Mouse (Mus musculus) left cerebral cortex, postnatal 10 days (tissue): ENCODE measurements around the gene Myo15b. TPM values are rescaled to one million over a fixed set of nuclear protein-coding genes. Genes with fewer than 3 reads are reported as not detected.
"Not testable (repeated sequence)": the region's sequence is repeated elsewhere in the genome, so short reads cannot be mapped to it uniquely, and the experiment has no call there.

Experiments
- DNase-seq, 2 experiments: peaks; one replicate each; pipeline ENCODE4 v3.0.0; 2021 to 2022; ENCODE audit warnings: low spot score in 2 of 2, mixed read lengths in 1 of 2; ENCODE audit errors: extremely low spot score in 1 of 2
- intact Hi-C: fragments of 180-260 bp; cut with DNase I; formaldehyde crosslinking; loops from one replicate; pipeline ENCODE4 v1.15.1; 2025
- total RNA-seq, 2 experiments: library from RNA; stranded (reverse); gene quantifications; 2 replicates each; pipeline ENCODE4 v1.2.3; 2021

Myo15b gene
- total RNA-seq, 2 experiments from 2014 or later, result 0.17 to 0.93 TPM

DNA sequence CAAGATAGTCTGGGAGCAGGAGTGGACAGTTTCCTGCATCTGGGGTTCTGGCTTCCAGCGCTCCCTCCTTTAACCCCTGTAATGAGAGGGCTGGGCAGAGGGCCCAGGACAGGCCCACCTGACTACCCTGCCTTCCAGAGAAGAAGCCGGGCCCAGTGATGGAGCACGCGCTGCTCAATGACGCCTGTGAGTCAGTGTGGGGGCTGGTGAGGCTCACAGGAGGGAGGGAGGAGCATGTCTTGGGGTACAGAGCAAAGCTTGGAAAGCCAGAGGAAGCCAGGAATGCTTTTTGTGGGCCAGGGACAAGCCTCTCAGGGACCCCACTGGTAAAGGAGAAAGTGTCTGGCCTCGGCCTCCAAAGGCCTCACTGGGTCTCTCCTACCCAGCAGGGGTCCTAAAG, 3.5 kb upstream of the Myo15b start:
- no peak for DNase-seq
- intact Hi-C loops, result no loop called here

DNA sequence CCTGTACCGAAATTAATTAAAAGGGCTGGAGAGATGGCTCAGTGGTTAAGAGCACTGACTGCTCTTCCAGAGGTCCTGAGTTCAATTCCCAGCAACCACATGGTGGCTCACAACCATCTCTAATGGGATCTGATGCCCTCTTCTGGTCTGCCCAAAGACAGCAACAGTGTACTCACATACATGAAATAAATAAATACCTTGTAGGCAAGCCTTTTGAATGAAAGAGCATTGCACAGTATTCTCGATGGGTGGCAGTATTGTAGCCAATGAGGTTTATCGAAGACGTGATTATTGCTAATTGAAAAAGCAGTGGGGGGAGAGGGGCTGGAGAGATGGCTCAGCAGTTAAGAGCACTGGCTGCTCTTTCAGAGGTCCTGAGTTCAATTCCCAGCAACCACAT, 1.1 kb upstream of the Myo15b start:
- intact Hi-C loops, DNase-seq: not testable (repeated sequence)

- DNase-seq, result no peak
- intact Hi-C loops, result no loop called here
These were observed 270 bp upstream of the Myo15b start for GRCm38 (mm10) chr11:115857936-115858335.

DNA sequence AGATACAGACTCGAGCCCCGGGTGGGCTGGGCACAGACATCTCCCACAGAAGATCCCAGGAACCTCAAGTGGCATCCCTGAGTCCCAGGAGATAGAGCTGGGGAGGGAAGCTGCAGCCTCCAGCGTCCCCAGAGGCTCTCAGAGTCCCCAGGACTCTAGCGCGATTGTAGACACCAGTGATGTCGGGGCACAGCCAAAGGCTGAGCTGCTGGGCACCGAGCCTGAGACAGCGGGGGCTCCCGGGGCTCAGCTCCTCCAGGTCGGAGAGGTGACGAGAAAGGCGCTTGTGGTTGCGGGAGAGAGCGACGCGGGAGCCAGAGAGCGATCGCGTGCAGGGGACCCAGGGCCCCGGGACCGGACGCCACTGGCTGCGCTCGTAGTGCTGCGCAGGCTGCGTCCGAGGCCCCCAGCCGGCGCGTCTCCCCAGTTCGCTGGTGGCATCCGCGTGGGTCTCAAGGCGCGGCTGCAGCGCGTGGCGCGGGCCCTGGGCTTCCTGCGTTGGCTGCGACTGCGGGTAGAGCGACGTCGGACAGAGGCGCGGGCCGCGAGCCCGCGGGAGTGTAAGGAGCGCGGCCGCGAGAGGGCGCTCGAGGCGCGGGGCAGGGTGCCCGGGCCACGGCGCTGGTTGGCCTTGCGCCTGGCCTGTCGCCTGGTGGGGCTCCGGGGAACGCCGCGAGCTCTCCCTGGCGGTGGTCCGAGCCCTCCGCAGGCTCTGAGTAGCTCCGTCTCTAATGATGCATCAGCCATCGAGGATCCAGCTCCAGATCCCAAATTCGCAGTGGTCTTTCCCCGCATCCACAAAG, 1.1 kb downstream of the Myo15b start:
- peak; percentile 60 to 93 for DNase-seq
- intact Hi-C loops, result no loop called here

DNA sequence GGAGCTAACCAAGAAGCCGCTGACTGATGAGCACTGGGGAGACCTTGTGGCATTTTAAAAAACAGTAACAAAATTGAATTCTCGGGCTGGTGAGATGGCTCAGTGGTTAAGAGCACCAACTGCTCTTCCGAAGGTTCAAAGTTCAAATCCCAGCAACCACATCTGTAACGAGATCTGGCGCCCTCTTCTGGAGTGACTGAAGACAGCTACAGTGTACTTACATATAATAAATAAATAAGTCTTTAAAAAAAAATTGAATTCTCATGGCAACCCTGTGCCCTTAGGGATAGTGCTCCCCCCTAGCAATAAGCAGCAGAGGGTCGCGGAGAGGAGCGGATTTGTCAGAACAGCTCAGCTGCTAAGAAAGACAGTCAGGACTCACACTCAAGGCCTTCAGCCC, 5.7 kb downstream of the Myo15b start:
- intact Hi-C loops, result no loop called here
- no peak for DNase-seq

GRCm38 (mm10) chr11:115869393-115869792, 11.2 kb downstream of the Myo15b start:
- no peak for DNase-seq
- intact Hi-C loops, result no loop called here

- intact Hi-C loops, result no loop called here
- no peak for DNase-seq
These were observed 14.2 kb downstream of the Myo15b start for GRCm38 (mm10) chr11:115872437-115872836.

DNA sequence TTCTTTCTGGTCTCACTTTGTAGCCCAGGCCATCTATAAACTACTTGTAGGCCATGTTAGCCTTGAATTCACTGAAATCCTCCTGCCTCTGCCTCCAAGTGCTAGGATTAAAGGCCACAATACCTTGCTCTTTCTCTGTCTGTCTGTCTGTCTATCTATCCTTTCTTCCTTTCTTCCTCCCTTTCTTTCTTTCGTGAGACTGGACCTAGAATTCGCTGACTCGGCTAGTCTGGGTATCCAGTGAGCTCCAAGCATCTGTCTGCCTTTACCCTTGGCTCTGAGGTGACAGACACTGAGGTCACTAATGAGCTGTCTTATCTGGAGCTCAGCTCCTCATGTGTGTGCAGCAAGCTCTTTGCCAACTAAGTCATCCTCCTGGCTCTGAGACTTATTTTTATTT, 17.7 kb downstream of the Myo15b start:
- intact Hi-C loops, result no loop called here

GRCm38 (mm10) chr11:115876438-115876837, 18.2 kb downstream of the Myo15b start:
- intact Hi-C loops, result no loop called here
- no peak for DNase-seq

More for the DNA sequence above, 17.7 kb downstream of the Myo15b start:
- DNase-seq, result no peak

DNA sequence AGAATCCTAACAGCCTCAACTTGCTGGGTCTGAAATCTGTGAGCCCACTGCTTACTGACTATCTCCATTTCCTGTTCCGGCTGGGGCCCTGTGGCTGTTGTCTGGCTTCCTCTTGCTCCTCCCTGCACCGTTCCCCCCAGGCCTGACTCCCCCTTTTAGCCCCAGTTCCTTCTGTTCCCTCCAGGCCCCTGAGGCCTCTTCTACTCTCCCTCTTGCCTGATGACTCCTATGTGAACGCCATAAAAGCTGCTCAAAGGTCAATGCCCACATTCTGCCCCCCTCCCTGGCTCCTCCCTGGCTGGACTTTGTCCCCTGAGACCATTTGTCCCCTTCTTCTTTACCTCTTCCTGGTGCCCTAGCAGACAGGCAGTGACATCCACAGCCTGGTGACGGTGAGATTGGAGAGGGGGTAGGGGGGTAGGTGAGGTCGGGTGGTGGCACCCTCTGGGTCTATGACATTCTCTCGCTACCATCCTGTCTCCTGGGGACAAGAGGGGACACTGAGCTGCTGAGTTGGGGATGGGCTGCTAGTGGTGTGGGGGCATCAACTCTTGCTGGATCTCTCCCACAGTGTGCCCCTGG, 19.1 kb downstream of the Myo15b start:
- no peak for DNase-seq
- intact Hi-C loops, result no loop called here

- intact Hi-C loops, result no loop called here
These were observed 19.9 kb downstream of the Myo15b start for GRCm38 (mm10) chr11:115878071-115878470.

GRCm38 (mm10) chr11:115881002-115881401, 22.8 kb downstream of the Myo15b start:
- DNase-seq, result no peak
- intact Hi-C loops, result no loop called here

More at GRCm38 (mm10) chr11:115878071-115878470, 19.9 kb downstream of the Myo15b start:
- DNase-seq, result no peak

DNA sequence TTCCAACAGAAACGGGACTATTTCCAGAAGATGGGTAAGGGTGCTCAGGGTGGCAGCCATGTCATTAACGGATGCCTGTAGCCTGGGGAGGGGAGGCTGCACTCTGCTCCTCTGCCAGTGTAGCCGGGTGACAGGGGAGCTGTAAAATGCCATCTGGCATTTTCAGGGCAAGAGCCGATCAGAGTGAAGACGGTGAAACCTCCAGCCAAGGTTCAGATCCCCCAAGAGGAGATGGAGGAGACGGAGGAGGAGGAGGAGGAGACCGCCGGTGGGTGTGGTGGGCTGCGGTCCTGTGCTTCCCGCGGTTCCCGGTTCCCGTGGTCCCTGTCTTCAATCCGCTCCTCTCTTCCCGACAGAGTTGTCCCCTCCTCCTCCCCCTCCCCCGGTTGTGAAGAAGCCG, 25.0 kb downstream of the Myo15b start:
- intact Hi-C loops, result no loop called here
- no peak for DNase-seq

DNA sequence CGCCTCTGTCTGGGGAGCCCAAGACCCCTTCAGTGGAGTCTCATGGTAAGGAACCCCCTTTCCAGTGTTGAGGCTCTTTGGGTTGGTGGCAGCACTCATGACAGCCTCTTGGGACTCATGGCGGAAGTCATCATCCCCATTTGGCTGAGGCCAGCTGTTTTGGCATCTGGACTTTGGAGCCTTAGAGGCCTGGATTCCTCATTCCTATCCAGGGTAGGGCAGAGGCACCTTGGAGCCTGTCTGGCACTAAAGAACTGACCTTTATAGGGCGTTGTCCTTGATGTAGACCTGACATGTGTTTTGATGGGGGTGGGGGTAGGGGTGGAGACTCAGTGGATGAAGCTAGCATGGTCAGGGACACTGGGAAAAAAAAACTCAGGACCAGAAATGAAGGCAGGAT, 26.2 kb downstream of the Myo15b start:
- no peak for DNase-seq
- intact Hi-C loops, result no loop called here

DNA sequence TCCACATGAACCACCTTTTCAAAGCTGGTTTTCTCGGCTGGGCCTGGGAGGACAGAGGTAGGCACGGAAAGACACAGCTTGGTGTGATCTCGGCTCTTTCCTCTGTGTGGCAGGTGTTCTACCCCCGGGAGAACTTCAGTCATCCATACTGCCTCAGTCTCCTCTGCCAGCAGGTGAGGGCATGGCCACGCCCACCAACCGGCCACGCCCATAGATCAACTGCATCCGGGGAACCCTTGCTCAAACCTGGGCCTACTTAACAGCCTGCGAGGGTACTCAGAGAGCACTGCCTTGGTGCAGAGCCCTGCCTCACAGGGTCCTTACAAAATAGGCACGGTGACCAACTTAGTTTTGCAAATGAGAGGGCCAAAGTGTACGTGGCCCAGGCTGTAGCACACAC, 27.1 kb downstream of the Myo15b start:
- DNase-seq, result no peak
- intact Hi-C loops, result no loop called here

- intact Hi-C loops, result no loop called here
- no peak for DNase-seq
These were observed 28.2 kb downstream of the Myo15b start for GRCm38 (mm10) chr11:115886446-115886845.

GRCm38 (mm10) chr11:115888020-115888419, 29.8 kb downstream of the Myo15b start:
- DNase-seq, result no peak
- intact Hi-C loops, result no loop called here

DNA sequence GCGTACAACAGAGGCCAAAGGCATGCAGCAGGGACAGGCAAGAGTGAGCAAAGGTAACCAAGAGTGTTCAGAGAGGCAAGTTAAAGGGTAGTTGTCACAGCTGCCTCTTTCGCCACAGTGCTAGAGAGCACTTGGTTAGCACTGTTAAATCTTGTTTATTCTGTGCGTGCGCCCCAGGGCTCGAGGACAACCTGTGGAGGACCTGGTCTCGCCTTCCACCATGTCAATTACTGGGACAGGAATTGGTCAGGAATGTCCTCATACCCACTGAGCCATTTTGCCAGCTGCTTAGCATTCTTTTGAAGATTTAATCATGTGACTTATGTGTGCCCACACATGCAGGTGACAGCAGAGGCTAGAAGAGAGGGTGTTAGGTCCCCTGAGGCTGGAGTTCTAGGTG, 31.0 kb downstream of the Myo15b start:
- DNase-seq, result no peak

DNA sequence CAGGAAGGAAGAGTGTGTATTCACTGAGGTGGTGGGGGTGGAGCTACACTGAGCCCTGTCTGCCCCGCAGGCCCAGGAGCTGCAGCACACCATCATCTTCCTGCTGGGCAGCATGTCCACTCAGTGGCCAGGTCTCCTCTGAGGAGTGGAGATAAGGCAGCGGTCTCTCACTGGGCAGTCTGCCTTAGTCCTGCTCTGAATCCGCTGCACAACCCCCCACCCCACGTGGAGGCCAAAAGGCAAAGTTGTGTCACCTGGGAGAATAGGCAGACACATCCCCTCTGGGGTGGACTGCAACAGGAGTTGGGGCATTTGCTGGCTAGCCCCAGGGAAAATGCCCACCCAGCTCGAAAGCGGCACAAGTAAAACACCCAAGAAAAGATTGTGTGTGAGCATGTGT, 34.0 kb downstream of the Myo15b start:
- DNase-seq, result no peak
- intact Hi-C loops, result no loop called here

More for the DNA sequence above, 31.0 kb downstream of the Myo15b start:
- intact Hi-C loops, result no loop called here

DNA sequence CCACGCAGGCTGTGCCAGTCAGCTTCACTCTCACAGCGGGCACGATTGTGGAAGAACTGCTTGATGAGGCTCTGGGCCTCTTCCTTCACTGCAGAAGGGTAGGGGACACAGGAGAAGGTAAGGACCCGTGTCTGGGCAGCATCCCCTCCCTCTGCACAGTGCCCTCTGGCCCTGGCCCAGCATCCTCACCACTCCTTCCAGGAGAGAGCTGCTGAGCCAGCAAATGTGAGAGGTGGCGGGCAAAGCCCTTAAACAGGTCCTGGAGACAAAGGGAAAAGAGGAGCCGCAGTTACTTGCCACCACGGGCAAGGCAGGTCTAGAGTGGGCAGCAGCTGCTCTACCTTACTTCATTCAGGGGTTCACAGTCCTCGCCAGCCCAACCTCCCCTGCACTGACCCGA, 34.9 kb downstream of the Myo15b start:
- no peak for DNase-seq
- intact Hi-C loops, result no loop called here
